Mouse (Mus musculus) A20 (cell line): Measurements from ENCODE around the gene Acat2.
"Not testable (repeated sequence)": the region's sequence is repeated elsewhere in the genome, so short reads cannot be mapped to it uniquely, and the experiment has no call there.

ENCODE experiments used
- DNase-seq: peaks from one replicate; pipeline ENCODE4 v3.0.0-alpha.2; 2011; ENCODE audit warnings: low read depth, low spot score

The Acat2 gene

DNA sequence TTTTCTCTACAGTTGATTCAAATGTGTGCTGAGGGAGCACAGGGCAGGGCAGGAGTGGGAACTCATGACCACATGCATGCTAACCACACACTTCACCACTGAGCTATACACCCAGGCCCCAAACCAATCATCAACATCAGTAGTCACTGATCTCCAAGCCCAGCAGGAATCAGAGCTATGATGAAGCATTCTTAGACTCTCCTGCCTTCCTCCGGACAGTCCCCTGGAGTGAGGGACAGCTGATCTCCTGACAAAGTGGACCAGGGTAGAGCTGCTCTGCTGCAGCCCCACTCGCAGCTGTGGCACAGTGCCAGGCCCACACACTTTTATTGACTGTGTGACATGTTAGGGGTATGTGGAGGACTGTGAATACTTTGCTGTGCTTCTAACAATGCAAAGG lies 1.2 kb downstream of the Acat2 start:
- not testable (repeated sequence) for DNase-seq

DNA sequence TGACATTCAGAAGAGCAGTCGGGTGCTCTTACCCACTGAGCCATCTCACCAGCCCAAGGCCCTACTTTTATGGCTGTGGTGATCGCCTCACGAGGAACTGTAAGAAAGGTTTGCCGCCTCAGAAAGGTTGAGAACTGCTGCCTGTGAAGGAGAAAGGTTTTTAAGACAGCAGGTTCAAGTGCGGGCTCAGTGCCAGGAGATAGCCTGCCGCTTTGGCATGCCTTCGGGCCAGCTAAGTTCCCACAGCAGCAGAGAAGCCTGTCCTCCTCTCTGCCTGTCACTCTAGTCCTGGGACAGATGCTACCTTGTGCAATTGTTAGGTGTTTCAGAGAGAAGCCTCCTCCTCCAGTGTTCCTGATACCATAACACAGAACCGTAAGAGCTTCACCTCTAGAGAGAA lies 3.9 kb downstream of the Acat2 start:
- DNase-seq = no peak

DNA sequence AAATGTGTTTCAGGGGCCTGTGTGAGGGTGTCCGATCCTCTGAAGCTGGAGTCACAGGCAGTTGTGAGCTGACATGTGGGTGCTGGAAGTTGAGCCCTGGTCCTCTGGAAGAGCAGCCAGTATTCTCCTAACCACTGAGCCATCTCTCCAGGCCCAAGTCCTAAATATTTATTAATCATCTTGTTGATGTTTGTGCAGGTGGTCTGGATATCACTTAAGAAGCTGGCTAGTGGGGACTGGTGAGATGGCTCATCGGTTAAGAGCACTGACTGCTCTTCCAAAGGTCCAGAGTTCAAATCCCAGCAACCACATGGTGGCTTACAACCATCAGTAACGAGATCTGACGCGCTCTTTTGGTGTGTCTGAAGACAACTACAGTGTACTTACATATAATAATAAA lies 10.9 kb downstream of the Acat2 start:
- no peak for DNase-seq

DNA sequence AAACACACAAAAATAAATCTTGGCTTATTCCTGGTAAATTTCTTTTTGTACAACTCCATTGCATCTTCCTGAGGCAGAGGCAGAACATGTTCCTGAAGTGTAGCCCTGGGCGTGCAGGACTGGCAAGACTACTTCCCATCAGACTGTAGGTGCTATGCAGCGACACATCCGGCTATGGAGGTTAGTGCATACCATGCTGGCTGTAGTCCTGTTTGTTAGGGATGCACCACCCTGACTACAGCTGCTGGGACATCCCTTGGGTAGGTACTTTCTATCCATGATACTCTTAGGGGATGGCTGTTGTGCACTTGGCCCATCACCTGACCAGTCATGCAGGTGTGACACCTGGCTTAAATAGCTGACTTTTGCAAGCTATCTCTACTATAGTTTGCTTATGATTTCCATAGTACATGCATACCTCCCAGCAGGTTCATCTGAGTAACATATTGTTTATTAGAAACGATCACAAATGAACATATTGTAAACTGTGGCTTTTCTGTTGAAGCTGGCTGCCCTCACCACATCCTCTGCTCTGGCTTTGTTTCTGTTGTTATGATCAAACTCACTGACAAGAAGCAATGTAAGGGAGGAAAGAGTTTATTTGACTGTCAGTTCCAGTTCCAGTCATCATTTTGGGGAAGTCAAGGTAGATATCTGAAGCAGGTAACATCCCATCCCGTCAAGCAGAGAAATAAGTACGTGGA lies 17.9 kb downstream of the Acat2 start:
- DNase-seq = no peak

DNA sequence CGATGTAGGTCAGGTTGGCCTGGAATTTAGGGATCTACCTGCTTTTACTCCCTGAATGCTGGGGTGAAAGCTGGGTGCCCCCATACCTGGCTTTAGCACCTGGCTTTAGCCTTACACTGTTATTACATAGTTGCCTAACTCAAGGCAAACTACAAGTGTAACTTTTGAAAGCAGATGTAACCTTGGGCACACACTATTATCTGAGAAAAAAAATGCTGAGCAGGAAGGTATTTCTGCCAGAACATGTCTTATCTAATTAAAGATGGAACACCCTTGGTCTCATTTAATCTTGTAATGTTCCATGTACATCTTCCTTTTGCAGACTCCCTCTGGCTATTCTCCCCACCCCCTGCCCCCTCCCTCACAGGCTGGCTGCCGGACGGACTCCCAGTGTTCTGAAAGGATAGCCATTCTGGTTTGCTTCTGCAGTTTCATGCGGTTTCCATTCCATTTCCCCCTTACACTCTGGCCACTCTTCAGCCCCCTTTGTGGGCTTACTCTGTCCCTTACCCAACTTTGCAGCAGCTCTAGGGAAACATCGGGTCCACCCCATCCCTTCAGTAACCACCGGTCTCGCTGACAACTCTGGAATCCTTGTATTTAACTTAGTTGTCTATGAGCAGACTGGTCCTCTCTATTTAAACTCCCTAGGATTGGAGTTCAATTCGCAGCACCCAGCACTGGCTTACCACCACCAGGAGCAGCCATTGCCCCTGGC lies 18.8 kb downstream of the Acat2 start:
- DNase-seq = no peak

DNA sequence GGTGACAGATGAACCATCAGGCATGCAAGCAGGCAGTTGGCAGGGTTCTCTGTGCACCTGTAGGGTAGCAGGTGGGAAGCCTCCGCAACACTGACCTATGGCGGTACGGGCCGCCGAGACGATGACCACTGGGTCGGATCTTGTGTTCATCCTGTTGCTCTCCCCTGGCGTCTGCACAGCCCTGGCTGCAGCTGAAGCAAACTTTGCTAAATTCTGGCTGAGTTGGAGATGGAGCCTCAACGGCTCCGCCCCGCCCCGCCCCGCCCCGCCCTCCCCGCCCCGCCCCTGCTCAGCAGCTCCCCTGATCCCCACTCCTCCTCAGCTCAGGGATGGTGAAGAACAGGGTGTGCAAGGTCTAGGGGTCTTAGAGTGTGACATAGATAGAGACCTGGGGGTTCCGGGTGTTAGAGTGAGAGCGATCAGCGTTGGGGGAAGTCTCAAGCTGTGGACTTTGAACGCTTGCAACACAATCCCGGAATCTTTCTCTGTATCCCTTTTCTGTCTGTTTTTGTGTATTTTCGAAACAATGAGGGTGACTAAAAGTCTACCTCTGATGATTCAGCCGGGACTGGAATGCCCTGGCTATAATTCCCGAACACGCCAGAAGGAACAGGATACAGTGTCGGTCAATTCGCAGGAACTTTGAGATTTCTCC lies 20.3 kb downstream of the Acat2 start, which contains the start of gene Acat3:
Acat3 (minus strand) TSS at position 450 of the 655 bp plus-strand sequence.
- no peak for DNase-seq

DNA sequence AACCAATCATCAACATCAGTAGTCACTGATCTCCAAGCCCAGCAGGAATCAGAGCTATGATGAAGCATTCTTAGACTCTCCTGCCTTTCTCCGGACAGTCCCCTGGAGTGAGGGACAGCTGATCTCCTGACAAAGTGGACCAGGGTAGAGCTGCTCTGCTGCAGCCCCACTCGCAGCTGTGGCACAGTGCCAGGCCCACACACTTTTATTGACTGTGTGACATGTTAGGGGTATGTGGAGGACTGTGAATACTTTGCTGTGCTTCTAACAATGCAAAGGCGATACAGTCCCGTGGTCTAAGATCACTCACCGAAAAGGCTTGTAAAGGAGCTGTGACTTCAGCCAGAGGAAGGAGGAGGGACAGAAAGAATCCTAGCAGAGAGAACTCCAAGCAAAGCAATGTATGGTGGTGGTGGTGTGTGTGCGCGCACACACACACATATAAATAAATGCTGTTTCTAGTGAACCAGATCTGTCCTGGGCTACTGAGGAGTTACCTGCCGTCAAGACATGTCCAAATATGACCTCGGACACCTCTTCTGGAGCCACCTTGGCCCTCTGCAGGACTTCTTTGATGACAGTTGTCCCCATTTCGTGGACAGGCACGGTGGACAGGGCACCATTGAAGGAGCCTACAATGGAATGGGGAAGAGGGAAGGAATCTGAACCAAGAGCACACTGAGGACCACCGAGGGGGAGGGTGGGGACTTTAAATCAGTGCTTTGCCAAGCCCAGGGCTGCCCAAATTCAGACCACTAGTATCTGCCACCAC lies 21.0 kb downstream of the Acat2 start:
- not testable (repeated sequence) for DNase-seq

DNA sequence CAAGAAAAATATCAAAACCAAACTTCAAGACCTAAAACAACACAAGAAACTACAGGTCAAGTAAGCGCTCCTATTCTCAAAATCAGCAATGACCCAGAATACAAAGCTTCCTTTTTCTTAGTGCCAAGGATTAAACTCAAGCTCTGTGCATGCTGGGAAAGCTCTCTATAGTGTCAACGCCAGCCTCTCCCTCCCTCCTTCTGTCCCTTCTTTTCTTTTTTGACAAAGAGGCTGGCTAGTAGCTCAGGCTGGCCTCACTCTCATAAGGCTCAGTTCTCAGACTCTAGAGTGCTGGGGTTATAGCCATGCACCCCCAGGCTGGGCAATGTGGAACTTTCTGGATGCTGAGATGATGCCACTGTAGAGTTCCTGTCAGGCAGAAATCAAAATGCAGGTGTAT lies 22.5 kb downstream of the Acat2 start:
- no peak for DNase-seq

DNA sequence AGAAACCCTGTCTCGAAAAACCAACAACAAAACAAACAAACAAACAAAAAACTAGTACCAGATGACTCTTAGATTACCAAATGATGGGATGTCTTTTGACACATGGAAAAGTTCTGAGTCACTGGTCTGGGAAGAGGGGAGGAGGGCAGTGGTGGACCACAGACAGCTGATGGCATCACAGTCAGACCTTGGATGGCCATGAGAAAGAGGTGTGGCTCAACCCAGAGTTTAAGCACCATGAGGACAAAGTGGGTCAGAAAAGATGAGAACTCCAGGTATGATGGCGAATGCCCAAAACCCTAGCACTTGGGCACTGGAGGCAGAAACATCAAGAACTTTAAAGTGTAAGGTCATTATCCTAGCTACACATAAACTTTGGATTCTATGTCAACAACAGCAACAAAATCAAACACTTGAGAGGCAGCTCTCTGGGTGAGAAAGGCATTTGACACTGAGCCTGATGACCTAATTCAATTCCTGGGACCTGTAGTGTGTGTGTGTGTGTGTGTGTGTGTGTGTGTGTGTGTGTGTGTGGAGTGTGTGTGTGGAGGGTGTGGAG lies 23.1 kb downstream of the Acat2 start:
- DNase-seq = no peak

DNA sequence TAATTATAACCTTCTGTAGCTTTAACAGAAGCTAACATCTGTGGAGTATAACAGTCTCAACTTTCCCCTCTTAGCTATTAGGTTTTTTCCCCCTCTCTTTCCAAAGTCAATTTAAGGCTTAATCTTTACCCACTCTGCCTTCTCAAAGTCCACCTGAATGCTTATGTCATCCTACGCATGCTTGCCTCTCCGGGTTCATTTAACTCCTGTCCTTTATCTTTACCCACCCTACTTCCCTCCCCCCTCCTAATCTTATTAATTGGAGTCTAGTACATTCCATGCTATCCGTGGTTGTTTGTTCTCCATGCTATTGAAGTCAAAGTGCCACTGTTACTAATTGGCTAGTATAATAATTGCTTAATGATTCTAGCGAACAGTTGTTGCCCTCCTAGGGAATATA lies 24.8 kb downstream of the Acat2 start:
- no peak for DNase-seq

DNA sequence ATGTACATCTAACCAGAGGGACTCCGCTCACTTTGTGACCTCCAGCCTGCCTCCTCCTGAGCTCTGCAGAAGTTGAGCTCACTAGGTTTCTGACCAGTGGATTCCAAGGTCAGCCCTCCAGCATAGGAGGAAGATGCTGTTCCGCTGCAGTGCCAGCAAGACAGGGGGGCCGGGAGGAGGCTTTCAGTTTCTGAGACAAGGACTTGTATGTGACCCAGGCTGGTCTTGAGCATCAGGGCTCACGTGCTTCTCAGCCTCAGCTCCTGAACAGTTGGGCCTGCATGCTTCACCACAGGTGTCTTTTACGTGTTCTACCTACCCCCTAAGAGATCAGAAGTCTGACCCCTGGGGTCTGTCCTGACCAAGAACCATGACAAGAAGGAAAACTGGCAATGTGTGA lies 29.0 kb downstream of the Acat2 start:
- DNase-seq = not testable (repeated sequence)

DNA sequence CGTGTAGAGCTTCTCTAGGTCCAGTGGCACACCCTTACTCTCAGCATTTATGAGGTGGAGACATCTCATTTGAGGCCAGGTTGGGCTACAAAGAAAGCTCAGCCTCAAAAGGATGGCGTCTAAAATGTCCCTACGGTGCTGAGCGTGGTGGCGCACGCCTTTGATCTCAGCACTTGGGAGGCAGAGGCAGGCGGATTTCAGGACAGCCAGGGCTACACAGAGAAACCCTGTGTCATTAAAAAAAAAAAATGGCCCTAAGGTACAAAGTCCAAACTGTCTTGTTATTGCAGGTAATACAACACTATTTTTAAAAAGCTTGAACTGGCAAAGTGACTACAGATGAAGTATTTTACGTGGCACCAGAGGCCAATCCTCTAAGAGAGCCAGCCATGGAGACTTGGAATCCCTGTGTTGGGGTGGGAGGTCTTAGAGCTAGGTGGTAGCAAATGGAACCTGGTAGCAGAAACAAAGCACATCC lies 34.8 kb downstream of the Acat2 start:
- no peak for DNase-seq

DNA sequence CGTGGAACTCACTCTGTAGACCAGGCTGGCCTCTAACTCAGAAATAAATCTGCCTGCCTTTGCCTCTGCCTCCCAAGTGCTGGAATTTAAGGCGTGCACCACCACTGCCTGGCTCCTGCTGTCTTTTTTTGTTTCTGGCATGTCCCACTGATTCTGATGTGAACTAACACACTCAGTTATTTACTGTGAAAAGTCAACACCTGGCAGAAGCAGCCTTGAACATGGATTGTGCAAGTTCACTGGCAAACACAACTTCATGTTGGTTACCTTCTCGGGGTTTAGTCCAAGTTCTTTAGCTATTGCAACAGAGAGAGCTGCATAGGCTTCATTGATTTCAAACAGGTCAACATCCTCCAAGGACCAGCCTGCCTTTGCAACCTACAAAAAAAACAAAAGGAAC lies 35.5 kb downstream of the Acat2 start:
- no peak for DNase-seq

DNA sequence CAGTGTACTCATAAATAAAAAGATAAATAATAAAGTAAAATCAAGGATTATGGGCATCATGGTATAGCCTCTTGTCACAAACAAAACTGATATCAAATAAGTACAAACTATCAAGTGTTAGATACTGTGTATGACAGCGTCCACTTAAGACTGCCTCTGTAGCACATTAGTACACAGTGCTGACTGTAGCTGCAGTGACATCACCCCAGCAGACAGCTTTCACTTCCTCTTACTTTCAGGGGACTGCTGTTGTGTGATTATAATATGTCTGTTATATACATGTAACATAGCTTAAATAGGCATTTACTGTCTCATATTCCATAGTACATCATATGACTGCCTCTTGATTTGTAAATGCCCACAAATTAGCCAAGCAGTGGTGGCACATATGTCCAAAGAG lies 39.5 kb downstream of the Acat2 start:
- DNase-seq = peak; percentile 71

DNA sequence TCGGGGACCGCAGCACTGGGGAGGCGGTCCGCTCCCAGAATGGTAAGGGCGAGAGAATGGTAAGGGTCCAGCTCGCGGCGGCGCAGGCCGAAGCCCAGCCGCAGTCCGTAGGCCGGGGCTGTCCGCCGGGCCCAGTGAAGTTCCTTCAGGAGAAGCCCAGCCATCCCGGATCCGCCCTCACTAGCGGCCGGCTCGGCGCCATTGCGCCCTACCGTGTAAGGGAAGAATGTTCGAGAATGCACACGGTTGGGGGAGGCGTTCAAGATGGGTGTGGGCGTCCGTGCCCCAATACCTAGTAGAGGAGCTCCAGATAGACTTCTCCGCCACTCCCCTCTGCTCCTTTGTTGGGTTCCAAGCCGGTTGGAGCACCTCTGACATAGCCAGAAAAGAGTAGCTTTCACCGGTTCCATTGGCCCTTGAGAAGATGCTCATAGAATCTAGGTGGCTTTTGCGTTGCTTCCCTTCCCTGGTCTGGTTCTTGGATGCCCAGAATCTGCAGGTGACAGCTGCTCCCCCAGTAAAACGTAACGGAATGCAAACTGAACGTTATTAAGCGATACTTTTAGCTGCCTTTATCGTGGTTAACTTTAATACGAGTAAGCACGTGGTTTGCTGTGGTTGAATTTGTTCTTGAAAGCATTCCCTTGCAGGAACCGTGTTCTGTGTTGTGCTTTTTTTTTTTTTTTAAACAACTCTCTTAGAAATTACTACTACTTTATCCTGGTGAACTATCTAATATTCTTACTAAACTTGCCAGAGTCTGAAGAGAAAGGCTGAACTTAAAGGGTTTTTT lies 43.8 kb downstream of the Acat2 start:
- no peak for DNase-seq

DNA sequence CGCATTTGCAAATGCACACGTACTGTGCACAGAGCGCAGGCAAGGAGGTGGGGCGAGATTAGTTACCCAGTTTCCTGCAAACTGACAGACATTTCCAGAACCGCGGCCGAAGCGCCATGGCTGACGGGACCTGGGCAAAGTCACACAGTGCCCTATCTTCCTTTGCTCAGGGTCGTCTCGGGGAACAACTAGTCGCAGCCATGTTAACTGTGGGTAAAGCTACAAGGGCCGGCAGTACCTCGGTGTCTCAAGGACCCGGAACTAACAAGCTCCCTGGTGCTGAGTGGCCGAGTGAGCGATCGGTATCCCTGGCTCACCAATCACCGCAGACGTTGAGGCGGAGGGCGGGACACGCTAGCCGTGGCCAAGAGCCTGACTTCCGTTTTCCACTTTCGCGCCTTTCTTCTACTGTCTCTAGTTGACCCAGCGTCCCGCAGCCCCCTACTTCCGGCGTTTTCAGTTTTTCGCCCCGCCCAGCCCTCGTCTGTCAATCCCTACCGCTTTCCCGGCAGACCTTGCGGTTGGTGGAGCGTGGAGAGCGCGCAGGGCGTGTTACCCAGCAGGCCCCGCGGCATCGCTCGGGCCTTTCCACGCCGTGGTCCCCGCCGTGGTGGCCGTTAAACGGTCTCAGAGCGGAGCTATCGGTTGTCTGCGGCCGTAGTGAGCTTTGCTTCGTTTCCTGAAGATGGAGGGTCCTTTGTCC lies 44.5 kb downstream of the Acat2 start, which contains the start of gene Mrpl18:
Mrpl18 (minus strand) TSS at position 465 of the 703 bp plus-strand sequence.
- peak; percentile 100 for DNase-seq

DNA sequence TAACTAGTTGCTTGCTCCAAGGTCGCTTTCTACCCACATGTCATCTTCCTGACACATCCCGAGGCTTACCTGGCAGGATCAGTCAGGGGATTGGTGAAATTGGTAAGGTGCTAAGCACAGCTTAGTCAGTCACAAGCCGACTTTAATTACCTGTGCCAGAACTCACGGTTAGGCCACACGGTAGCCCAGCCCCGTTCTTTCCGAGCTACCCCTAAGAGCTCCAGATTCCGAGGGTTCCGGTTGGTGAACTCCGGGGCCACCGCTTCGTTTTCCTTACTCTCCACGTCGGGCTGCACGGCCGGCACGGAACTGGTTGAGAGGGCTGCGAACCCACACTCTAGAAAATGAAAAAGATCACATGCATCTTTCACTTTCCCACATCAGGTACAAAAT lies 45.1 kb downstream of the Acat2 start, which contains the start of gene Tcp1:
Tcp1 (plus strand) TSS at position 214 of the 393 bp plus-strand sequence.
- DNase-seq = peak; percentile 55

DNA sequence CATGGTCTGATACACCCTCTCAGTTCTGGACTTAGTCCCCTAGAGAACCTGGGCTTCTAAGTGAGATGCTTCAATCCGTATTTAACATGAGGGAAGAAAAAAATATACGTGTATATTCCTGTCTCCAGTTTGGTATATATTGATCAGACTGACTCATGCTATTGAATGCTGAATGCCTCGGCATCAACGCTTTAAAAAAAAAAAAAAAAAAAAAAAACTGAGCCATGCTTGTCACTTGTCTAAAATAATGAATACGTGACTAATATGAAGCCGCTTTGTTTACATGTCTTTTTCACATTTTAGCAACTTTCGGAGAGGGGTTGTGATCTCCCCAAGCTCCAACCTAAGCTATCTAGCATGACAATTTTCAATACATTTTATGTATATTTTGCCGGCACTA lies 50.2 kb downstream of the Acat2 start:
- DNase-seq = no peak

DNA sequence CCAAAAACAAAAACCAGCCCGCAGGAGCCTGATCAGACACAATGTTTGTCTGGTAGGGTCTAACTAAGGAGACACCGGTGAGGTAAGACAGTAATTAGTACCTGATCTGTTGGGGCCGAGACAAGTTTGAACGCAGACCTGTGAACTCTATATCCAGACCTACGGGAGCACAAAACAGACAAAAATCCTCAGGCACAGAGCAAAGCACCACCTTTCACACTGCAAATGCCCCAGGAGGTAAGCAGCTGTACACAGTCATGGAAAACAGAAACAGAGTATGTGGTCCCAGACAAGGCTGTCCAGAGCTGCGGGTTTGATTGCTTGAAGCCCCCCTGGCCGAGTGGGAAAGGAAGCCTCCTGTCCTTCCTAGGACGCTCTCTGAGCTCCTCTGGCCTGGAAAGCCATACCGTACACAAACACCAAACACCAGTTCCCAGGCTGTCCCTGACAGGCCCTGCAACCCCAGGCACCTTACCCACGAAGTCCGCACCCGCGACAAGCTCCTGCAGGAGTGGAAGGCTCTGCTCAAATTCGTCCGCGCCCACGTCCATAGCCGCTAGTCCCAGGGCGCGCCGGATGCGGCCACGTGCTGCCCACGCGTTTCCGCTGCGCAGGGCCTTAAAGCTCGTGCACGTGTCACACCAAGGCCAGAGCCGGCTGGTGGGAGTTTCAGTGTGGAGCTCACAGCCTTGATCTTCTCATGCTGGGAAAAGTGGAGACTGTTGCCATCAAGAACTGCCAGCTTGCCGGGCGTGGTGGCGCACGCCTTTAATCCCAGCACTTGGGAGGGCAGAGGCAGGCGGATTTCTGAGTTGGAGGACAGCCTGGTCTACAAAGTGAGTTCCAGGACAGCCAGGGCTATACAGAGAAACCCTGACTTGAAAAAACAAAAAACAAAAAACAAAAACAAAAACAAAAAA lies 50.9 kb downstream of the Acat2 start, which contains the start of gene Pnldc1:
Pnldc1 (minus strand) TSS at position 870 of the 920 bp plus-strand sequence.
- no peak for DNase-seq
